Mouse (Mus musculus) ZHBTc4 (cell line): ENCODE measurements at regions not wholly inside any gene's neighbourhood (a gene's known extent, or its start where the extent isn't known, plus 50 kb on each side); places are given as distances from the start of the nearest gene placed in this dataset.

ENCODE experiments used
- DNase-seq: peaks from one replicate; pipeline ENCODE4 v3.0.0-alpha.2; 2011; ENCODE audit warnings: low read depth, low spot score

DNA sequence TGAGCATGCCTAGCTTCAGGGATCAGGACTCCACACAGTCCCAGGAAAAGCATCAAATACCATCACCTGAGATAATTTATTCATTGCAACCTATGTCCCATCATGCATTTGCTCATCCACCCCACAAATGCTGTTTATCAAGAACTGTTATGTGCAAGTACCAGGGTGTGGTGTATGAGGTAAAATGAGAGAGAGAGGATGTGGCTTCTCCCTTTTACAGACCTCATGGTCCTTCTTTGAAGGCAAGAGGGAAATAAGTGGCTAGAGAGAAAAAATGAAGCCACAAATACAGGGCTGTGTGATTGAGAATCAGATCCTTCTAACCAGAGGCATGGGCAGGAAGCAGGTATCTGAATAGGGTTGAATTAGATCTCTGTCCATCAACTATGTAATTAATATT is 51.3 kb upstream of the Camk1g start:
- no peak for DNase-seq
